Mouse (Mus musculus) liver, embryonic 15.5 days (tissue): ENCODE measurements around the gene Tbc1d23. TPM values are rescaled to one million over a fixed set of nuclear protein-coding genes. Genes with fewer than 3 reads are reported as not detected.

Experiments used
- ATAC-seq: fragments of 200-750 bp; cut with Nextera tagmentation; 2 replicates; pipeline ENCODE4 v1.8.0; 2017; ENCODE audit warnings: moderate number of reproducible peaks, mild to moderate bottlenecking, moderate library complexity; ENCODE audit not compliant: insufficient read depth
- H3K27ac ChIP-seq: fragments of 300-500 bp; sonication (generic); replicated peaks from 2 replicates; pipeline ENCODE4 v1.5.1; 2015; ENCODE audit warnings: mild to moderate bottlenecking, inconsistent platforms
- H3K27me3 ChIP-seq: fragments of 300-500 bp; sonication (generic); 2 replicates; pipeline ENCODE4 v1.6.1; 2015; ENCODE audit warnings: mild to moderate bottlenecking, inconsistent platforms
- H3K36me3 ChIP-seq: fragments of 300-500 bp; sonication (generic); replicated peaks from 2 replicates; pipeline ENCODE4 v1.6.1; 2015; ENCODE audit warnings: moderate library complexity, mild to moderate bottlenecking, inconsistent platforms
- H3K4me1 ChIP-seq: fragments of 300-500 bp; sonication (generic); replicated peaks from 2 replicates; pipeline ENCODE4 v1.6.1; 2015; ENCODE audit warnings: inconsistent platforms
- H3K4me2 ChIP-seq: fragments of 300-500 bp; sonication (generic); 2 replicates; pipeline ENCODE4 v1.6.1; 2015; ENCODE audit warnings: moderate library complexity, mild to moderate bottlenecking, inconsistent platforms
- H3K4me3 ChIP-seq: fragments of 300-500 bp; sonication (generic); replicated peaks from 2 replicates; pipeline ENCODE4 v1.5.1; 2015; ENCODE audit warnings: mild to moderate bottlenecking, inconsistent platforms
- H3K9ac ChIP-seq: fragments of 300-500 bp; sonication (generic); 2 replicates; pipeline ENCODE4 v1.6.1; 2015; ENCODE audit warnings: moderate library complexity, mild to moderate bottlenecking, inconsistent platforms
- H3K9me3 ChIP-seq: fragments of 300-500 bp; sonication (generic); replicated peaks from 2 replicates; pipeline ENCODE4 v1.6.1; 2016; ENCODE audit warnings: inconsistent platforms
- WGBS: fragments of 180-500 bp; shearing (Covaris S2); methylation state at CpG from one replicate; pipeline ENCODE4 v1.1.7; 2015; ENCODE audit warnings: mixed read lengths; ENCODE audit not compliant: insufficient replicate concordance; 5-methylcytosine and 5-hydroxymethylcytosine counted together
- polyA plus RNA-seq: library from polyadenylated mRNA; unstranded; fragments of >200 nt; fragmentation: Nextera tagmentation; extraction: Ambion mirVana; gene quantifications from 2 replicates; pipeline ENCODE4 v1.2.1, GENCODE M21; 2015

Tbc1d23 gene
- polyA plus RNA-seq, 1 experiment from 2014 or later = 5.1 TPM

DNA sequence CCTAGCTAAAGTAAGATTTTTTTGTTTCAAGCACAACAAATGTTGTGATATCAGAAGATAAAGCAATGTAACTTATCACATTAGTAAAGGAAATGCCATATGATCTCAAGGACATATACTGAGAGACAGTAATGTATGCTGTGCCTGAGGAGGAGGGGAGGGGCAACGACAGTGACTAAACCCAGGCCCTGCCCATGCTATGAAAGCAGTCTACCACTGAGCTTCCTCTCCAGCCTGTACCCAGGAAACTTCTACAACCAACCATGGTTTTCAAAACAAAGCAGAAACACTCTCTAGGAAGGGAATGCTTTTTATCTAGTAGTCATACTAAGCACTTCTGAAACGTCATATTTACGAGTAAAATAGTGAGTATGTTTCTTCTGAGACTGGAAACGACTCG, 68.5 kb downstream of the Tbc1d23 start:
- Histone ChIP-seq H3K27ac (no peak overlapping the region), H3K9me3 (no peaks in the 10 kb centered on the region), H3K36me3 (peaks cover 35% of the 10 kb centered on the region), H3K4me3 (no peak overlapping the region), H3K27me3 (no peaks in the 10 kb centered on the region), H3K4me2 (no peak overlapping the region), H3K4me1 (peaks cover 32% of the 10 kb centered on the region), H3K9ac (no peak overlapping the region)
- no peak for ATAC-seq
- 73% methylated on average over 5 of the region's 5 CpGs for WGBS

DNA sequence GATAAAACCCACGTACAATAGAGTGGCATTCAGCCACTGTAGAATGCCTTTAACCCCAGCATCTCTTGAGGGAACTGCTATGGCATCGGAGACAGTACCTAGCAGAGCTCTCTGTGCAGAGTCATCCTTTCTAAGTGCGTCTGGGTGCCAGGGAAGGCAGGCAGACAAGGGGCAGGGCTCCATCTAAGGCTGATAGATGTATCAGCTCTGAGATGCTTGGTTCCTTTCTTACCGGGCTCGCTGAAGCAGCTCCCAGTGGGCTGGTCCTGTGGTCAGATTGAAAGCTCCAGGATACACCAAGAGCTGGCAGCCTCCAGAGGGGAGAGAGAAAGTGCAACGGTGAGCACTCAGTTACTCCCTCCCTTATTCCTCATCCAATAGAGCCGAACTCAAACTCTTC, 71.5 kb downstream of the Tbc1d23 start:
- Histone ChIP-seq H3K9me3 (no peaks in the 10 kb centered on the region), H3K36me3 (peaks cover 52% of the 10 kb centered on the region), H3K4me3 (no peak overlapping the region), H3K4me2 (no peak overlapping the region), H3K27me3 (no peaks in the 10 kb centered on the region), H3K9ac (no peak overlapping the region), H3K4me1 (peaks cover 16% of the 10 kb centered on the region), H3K27ac (no peak overlapping the region)
- 61% methylated on average over 7 of the region's 7 CpGs for WGBS
- no peak for ATAC-seq

DNA sequence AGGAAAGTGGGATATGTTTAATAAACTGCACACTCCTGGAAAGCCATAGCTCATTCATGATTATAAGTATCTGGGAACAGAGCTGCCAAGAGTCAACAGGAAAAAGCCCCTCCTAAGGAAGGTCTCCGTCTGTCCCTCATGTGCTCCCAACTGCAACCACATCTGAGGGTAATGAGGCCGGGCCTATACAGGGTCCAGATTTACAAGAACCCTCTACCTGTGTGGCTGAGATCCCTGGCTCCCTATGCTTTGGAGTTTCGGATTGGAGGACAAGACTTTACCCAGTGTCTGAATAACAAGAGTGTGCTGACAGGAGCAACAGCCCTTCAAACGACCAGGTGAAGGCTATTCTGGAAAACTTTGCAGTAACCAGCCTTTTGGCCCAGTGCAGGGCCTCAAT, 73.6 kb downstream of the Tbc1d23 start:
- no peak overlapping the region for H3K27ac ChIP-seq
- no peak overlapping the region for H3K4me3 ChIP-seq
- H3K27me3 ChIP-seq = no peaks in the 10 kb centered on the region
- H3K36me3 ChIP-seq = peaks cover 54% of the 10 kb centered on the region
- H3K4me1 ChIP-seq = peaks cover 16% of the 10 kb centered on the region
- no peak for ATAC-seq
- WGBS = 60% methylated on average over 4 of the region's 4 CpGs
- H3K4me2 ChIP-seq = no peak overlapping the region
- H3K9ac ChIP-seq = no peak overlapping the region
- H3K9me3 ChIP-seq = no peaks in the 10 kb centered on the region

GRCm38 (mm10) chr16:57157076-57157475, 74.2 kb downstream of the Tbc1d23 start:
- peaks cover 58% of the 10 kb centered on the region for H3K36me3 ChIP-seq
- H3K27me3 ChIP-seq = no peaks in the 10 kb centered on the region
- H3K9me3 ChIP-seq = no peaks in the 10 kb centered on the region
- H3K4me3 ChIP-seq = no peak overlapping the region
- H3K4me1 ChIP-seq = peaks cover 16% of the 10 kb centered on the region
- no peak overlapping the region for H3K4me2 ChIP-seq
- H3K9ac ChIP-seq = no peak overlapping the region
- ATAC-seq = no peak
- 79% methylated on average over 4 of the region's 4 CpGs for WGBS
- no peak overlapping the region for H3K27ac ChIP-seq

DNA sequence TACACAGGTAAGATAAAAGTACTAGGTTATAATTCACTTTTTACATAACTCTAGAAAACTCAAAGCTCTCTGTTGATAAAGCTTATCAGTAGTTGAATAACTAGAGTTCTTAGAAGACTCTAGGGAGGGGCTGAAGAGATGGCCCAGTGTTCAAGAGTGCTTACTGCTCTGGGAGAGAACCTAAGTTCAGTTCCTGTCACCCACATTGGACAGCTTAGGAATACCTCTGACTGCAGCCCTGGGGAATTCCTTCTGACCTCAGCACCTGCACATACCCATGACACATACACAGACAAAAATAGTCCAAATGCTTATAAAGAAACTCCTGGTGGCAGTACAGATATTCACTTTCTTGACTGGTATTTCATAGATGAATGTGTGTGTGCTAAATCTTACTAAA, 75.4 kb downstream of the Tbc1d23 start:
- peaks cover 16% of the 10 kb centered on the region for H3K4me1 ChIP-seq
- no peaks in the 10 kb centered on the region for H3K27me3 ChIP-seq
- no peak overlapping the region for H3K4me3 ChIP-seq
- H3K4me2 ChIP-seq = no peak overlapping the region
- H3K36me3 ChIP-seq = peaks cover 53% of the 10 kb centered on the region
- no peak overlapping the region for H3K27ac ChIP-seq
- H3K9ac ChIP-seq = no peak overlapping the region
- peak; percentile 75 for ATAC-seq
- H3K9me3 ChIP-seq = no peaks in the 10 kb centered on the region

DNA sequence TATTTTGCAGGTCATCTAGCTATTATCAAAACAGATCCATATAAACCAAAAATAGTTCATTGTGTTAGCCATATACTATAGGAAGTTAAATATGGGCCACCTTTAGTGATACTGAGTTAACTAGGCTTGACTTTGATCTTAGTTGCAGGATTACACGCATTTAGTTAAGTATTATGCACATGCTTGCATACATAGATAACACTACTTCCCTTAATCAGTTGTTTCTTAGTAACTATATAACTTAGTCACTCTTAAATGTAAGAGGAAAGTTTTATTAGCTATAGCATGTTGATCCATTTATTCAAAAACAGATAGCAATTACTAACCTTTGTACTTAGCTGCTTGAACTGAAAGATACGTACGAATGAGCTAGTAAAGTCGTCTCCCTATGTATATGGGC, 79.9 kb downstream of the Tbc1d23 start:
- H3K36me3 ChIP-seq = peaks cover 46% of the 10 kb centered on the region
- 85% methylated on average over 4 of the region's 4 CpGs for WGBS
- no peak for ATAC-seq

DNA sequence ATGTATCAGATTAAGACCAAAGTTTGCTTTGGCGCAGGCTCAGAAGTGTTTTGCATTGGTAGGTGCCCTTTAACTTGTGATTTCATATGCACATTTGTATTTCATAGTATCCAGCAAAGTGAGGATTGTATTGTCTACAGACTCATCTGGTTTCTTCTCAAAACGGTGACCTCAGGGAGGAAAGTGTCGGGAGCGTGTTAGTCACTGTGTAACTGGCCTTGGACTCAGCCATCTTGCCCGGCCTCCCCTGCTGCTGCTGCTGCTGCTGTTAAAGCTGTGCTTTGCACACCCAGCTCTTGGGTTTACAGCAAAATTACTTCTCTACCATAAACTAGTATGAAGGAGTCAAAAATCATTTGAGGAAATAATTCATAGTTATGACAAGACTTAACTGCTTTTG, 86.6 kb downstream of the Tbc1d23 start:
- Histone ChIP-seq H3K9ac (no peak overlapping the region), H3K36me3 (peaks cover 56% of the 10 kb centered on the region), H3K4me2 (no peak overlapping the region), H3K4me3 (no peak overlapping the region), H3K9me3 (no peaks in the 10 kb centered on the region), H3K27ac (no peak overlapping the region), H3K4me1 (no peaks in the 10 kb centered on the region), H3K27me3 (no peaks in the 10 kb centered on the region)
- WGBS = 81% methylated on average over 5 of the region's 5 CpGs
- no peak for ATAC-seq

More for the DNA sequence above, 79.9 kb downstream of the Tbc1d23 start:
- H3K27ac ChIP-seq = no peak overlapping the region
- no peaks in the 10 kb centered on the region for H3K9me3 ChIP-seq
- no peak overlapping the region for H3K9ac ChIP-seq
- H3K27me3 ChIP-seq = no peaks in the 10 kb centered on the region
- H3K4me2 ChIP-seq = no peak overlapping the region
- peaks cover 6% of the 10 kb centered on the region for H3K4me1 ChIP-seq
- H3K4me3 ChIP-seq = no peak overlapping the region

GRCm38 (mm10) chr16:57133611-57134010, 97.7 kb downstream of the Tbc1d23 start:
- no peak overlapping the region for H3K9ac ChIP-seq
- peaks cover 31% of the 10 kb centered on the region for H3K36me3 ChIP-seq
- peaks cover 15% of the 10 kb centered on the region for H3K4me1 ChIP-seq
- H3K27ac ChIP-seq = no peak overlapping the region
- no peak overlapping the region for H3K4me3 ChIP-seq
- ATAC-seq = no peak
- H3K9me3 ChIP-seq = no peaks in the 10 kb centered on the region
- H3K4me2 ChIP-seq = no peak overlapping the region
- WGBS = 84% methylated on average over 6 of the region's 6 CpGs
- H3K27me3 ChIP-seq = no peaks in the 10 kb centered on the region

GRCm38 (mm10) chr16:57132326-57132725, 99.0 kb downstream of the Tbc1d23 start:
- 22% methylated on average over 1 of the region's 1 CpGs for WGBS
- Histone ChIP-seq H3K27ac (no peak overlapping the region), H3K4me1 (peaks cover 19% of the 10 kb centered on the region), H3K4me3 (no peak overlapping the region), H3K4me2 (no peak overlapping the region), H3K27me3 (no peaks in the 10 kb centered on the region), H3K9me3 (no peaks in the 10 kb centered on the region), H3K9ac (no peak overlapping the region), H3K36me3 (peaks cover 25% of the 10 kb centered on the region)
- no peak for ATAC-seq

GRCm38 (mm10) chr16:57131544-57131943, 99.8 kb downstream of the Tbc1d23 start:
- peaks cover 21% of the 10 kb centered on the region for H3K4me1 ChIP-seq
- H3K27me3 ChIP-seq = no peaks in the 10 kb centered on the region
- ATAC-seq = no peak
- H3K9ac ChIP-seq = no peak overlapping the region
- no peak overlapping the region for H3K27ac ChIP-seq
- WGBS = 73% methylated on average over 4 of the region's 4 CpGs
- no peak overlapping the region for H3K4me2 ChIP-seq
- H3K36me3 ChIP-seq = peaks cover 20% of the 10 kb centered on the region
- H3K9me3 ChIP-seq = no peaks in the 10 kb centered on the region
- H3K4me3 ChIP-seq = no peak overlapping the region

DNA sequence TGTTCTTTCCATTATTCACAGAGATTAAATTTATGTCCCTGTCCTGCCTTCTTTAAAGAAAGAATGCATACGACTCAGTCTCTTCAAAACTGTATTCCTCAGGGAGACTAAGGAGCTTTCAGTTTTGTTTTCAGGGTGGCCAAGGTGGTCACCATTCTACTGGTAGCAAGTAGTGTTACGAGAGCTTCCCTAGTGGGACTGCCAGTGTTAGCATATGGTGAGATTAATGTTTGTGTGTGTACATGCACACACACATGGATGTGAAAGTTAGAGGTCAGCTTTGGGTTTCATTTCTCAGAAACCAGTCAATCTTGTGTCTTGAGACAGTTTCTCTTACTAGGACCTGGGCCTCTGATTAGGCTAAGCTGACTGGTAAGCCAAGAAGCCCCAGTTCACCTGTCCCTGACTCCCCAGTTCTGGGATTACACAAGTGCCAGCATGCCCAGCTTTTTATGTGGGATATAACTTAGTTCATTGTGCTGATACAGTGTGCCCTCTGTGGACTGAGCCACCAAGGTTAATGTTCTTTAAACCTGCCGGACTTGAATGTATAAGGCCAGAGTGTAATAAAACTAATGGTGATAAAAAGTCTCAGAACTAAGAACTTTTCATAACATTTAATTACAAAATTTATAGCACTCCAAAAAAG, 100.4 kb downstream of the Tbc1d23 start:
- no peak overlapping the region for H3K9ac ChIP-seq
- no peak for ATAC-seq
- WGBS = 73% methylated on average over 3 of the region's 3 CpGs
- H3K4me3 ChIP-seq = no peak overlapping the region
- H3K4me2 ChIP-seq = no peak overlapping the region
- H3K9me3 ChIP-seq = no peaks in the 10 kb centered on the region
- peaks cover 26% of the 10 kb centered on the region for H3K4me1 ChIP-seq
- H3K27ac ChIP-seq = no peak overlapping the region
- peaks cover 14% of the 10 kb centered on the region for H3K36me3 ChIP-seq
- H3K27me3 ChIP-seq = no peaks in the 10 kb centered on the region

DNA sequence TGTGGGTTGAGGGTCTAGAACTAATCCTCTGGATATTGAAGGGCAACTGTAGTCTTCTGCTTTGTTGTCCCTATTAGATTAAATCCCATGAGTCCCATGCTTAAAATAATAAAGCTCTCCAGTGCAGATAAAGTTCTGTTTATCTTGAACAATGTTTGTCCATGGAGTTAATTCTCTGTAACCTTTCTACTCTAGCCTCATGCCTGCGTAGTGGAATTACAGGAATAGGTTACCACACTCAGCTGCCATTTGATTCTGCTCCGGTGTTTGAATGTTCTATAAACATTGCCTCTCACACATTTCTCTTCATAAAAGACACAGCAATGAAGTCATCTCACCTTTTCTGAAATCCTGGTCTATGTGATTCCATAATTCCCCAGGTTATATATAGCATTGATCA, 103.5 kb downstream of the Tbc1d23 start:
- ATAC-seq = no peak
- Histone ChIP-seq H3K4me3 (no peak overlapping the region), H3K36me3 (no peaks in the 10 kb centered on the region), H3K27me3 (no peaks in the 10 kb centered on the region), H3K4me2 (0 out of 2 replicates have a peak overlapping the region, but pooled peaks have one; percentile 4), H3K4me1 (peaks cover 45% of the 10 kb centered on the region), H3K9me3 (no peaks in the 10 kb centered on the region), H3K9ac (no peak overlapping the region), H3K27ac (peak overlapping the region; percentile 33; the same call in 1 of the 2 replicates)
- WGBS = 76% methylated on average over 2 of the region's 2 CpGs
